Mouse (Mus musculus): ENCODE data around the gene Pdgfb.

DNA sequence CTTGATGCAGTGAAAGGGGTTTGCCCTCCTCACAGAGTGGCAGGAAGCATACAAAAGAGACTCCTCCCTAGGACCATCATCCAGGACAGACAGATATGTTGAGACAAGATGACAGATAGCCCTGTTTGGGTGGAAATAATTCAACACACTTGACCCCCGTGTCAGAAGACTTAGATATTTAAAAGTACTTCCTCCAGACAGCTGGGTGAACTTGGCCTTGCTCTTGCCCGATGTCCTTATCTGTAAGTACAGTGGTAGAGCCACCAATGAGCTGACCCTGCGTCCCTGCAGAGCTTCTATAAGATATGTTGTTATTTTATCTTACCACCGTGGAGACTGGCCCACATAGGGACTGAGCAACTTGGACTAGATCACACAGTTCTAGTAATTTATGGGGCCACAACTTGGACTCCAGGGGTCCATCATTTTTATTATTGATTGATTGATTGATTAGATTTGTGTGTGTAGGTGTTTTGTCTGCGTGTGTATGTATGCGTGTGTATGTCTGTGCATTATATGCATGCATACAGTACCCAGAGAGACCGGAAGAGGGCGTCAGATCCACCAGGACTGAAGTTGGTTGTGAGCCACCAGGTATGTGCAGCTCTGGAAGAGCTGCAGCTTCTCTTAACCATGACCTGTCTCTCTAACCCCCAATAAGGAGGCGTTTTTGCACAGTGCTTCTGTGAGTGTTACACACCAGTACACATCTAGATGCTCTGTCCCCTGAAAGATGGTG is 2.0 kb upstream of the Pdgfb start:
- TF ChIP-seq TCF12 (IDR thresholded peaks at IDR 0.05; ENCODE audit: insufficient read depth, poor library complexity, severe bottlenecking) (no peak), USF1 (IDR thresholded peaks at IDR 0.05; ENCODE audit: low read depth) (no peak), CEBPB (IDR thresholded peaks at IDR 0.05; ENCODE audit: insufficient read depth, poor library complexity, severe bottlenecking) (no peak), E2F4 (IDR thresholded peaks at IDR 0.05; ENCODE audit: insufficient read depth) (no peak), POLR2A (IDR thresholded peaks at IDR 0.05; ENCODE audit: insufficient read length, low read depth) (no peak), SRF (IDR thresholded peaks at IDR 0.05; ENCODE audit: control insufficient read depth, insufficient read length, low read depth) (no peak), MAX (IDR thresholded peaks at IDR 0.05; ENCODE audit: low read depth) (no peak), POLR2AphosphoS2 (IDR thresholded peaks at IDR 0.05; ENCODE audit: insufficient read length, low read depth) (no peak)
